Mouse (Mus musculus) forebrain, embryonic 16.5 days (tissue): ENCODE measurements around the gene Rab34. TPM values are rescaled to one million over a fixed set of nuclear protein-coding genes. Genes with fewer than 3 reads are reported as not detected.

Source experiments
- ATAC-seq: fragments of 200-750 bp; cut with Nextera tagmentation; 2 replicates; pipeline ENCODE4 v1.8.0; 2017; ENCODE audit warnings: mild to moderate bottlenecking, moderate library complexity
- H3K27ac ChIP-seq: fragments of 300-500 bp; sonication (generic); 2 replicates; pipeline ENCODE4 v1.5.1; 2014; ENCODE audit warnings: low read length, control low read depth
- H3K27me3 ChIP-seq: fragments of 300-500 bp; sonication (generic); replicated peaks from 2 replicates; pipeline ENCODE4 v1.6.1; 2014; ENCODE audit warnings: low read length; ENCODE audit not compliant: control insufficient read depth, insufficient read depth
- H3K36me3 ChIP-seq: fragments of 300-500 bp; sonication (generic); 2 replicates; pipeline ENCODE4 v1.6.1; 2014; ENCODE audit not compliant: control insufficient read depth, insufficient read depth
- H3K4me1 ChIP-seq: fragments of 300-500 bp; sonication (generic); replicated peaks from 2 replicates; pipeline ENCODE4 v1.6.1; 2014; ENCODE audit warnings: low read length; ENCODE audit not compliant: control insufficient read depth, insufficient read depth
- H3K4me2 ChIP-seq: fragments of 300-500 bp; sonication (generic); 2 replicates; pipeline ENCODE4 v1.6.1; 2014; ENCODE audit warnings: mild to moderate bottlenecking, low read length, control low read depth
- H3K4me3 ChIP-seq: fragments of 300-500 bp; sonication (generic); replicated peaks from 2 replicates; pipeline ENCODE4 v1.5.1; 2014; ENCODE audit warnings: mild to moderate bottlenecking, low read length, control low read depth
- H3K9ac ChIP-seq: fragments of 300-500 bp; sonication (generic); replicated peaks from 2 replicates; pipeline ENCODE4 v1.6.1; 2014; ENCODE audit warnings: low read depth, low read length, control low read depth
- H3K9me3 ChIP-seq: fragments of 300-500 bp; sonication (generic); 2 replicates; pipeline ENCODE4 v1.6.1; 2016; ENCODE audit warnings: low read length; ENCODE audit not compliant: control insufficient read depth
- WGBS: fragments of 180-500 bp; shearing (Covaris S2); extraction: QIAGEN DNeasy Blood & Tissue Kit; methylation state at CpG from one replicate; pipeline ENCODE4 v1.1.7; 2014; 5-methylcytosine and 5-hydroxymethylcytosine counted together
- polyA plus RNA-seq: library from polyadenylated mRNA; unstranded; fragments of >200 nt; fragmentation: Nextera tagmentation; extraction: Ambion mirVana; gene quantifications from 2 replicates; pipeline ENCODE4 v1.2.1, GENCODE M21; 2015

Rab34 gene
- 53.9 and 56.9 TPM in 2 replicates for polyA plus RNA-seq

DNA sequence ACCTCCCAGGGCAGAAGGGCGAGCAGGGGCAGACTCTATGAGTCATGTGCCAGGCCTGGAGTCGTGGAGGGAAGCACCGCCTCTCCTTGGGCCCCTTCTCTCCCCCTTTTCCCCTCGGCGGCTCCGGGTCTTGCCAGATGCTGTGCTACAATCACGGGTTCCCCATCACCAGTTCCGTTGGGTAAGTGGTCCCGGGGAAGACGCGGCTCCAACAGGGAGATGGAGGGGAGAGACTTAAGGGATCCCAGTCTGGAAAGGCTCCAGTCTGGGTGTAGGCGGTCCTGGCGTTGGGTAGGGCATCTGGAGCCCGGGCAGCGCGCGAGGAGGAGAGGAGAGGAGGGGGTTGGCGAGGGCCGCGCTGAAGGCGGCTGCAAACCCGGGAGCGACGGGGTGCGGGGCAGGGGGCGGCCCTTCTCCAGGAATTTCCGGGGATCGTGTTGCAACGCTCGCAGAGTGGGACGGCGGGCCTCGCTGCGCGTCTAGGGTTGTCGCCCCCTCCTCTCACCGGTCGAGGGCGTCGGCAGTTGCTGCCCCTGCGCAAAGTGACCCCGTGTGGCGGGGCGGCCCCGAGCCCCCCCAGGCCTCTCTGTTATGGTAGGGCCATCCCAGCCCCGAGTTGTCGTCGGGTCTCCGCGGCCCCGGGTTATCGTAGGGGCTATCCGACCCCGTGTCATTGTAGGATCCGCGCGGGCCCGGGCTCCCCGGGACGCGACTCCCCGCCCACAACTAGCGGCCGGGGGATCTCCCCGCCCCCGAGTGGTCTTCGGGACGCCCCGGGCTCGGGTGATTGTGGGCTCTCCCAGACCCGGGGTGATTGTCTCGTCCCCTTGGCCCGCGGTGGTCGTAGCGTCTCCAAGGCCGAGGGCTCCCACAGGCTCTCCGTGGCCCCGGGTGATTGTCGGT, at the start of gene Rab34:
Rab34 (plus strand) TSS at position 100 of the 903 bp plus-strand sequence.
- ATAC-seq: peak; percentile 84
- peaks cover 20% of the 10 kb centered on the region for H3K4me1 ChIP-seq
- H3K4me2 ChIP-seq: peak within 1 kb of the TSS; percentile 60
- under 1% methylated on average over 75 of the region's 80 CpGs for WGBS
- no peaks in the 10 kb centered on the region for H3K27me3 ChIP-seq
- H3K9me3 ChIP-seq: no peaks in the 10 kb centered on the region
- H3K36me3 ChIP-seq: peaks cover 14% of the 10 kb centered on the region; the same call in 1 of the 2 replicates
- H3K4me3 ChIP-seq: peak within 1 kb of the TSS; percentile 74
- peak within 1 kb of the TSS; percentile 94 for H3K27ac ChIP-seq
- H3K9ac ChIP-seq: peak within 1 kb of the TSS; percentile 92

DNA sequence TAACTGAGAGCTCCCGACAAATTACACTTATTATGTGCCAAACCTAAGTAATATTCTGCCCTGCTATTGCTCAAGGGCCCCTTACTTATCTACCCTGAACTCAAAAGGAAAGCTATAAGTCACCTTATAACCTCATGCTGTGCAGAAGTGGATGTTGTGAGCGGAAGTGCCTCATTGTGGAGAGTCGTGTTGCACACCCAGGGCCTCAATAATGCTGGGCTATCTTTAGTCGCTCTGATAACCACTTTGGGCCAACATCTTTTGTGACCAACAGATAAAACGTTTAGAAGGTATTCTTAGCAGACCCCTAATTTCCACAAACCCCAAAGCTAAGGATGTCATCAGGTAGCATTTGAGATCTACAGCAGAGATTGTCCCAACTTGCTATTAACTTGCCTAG, 47.6 kb upstream of the Rab34 start:
- Histone ChIP-seq H3K9me3 (no peaks in the 10 kb centered on the region), H3K27ac (no peak overlapping the region), H3K4me2 (no peak overlapping the region), H3K27me3 (no peaks in the 10 kb centered on the region), H3K9ac (no peak overlapping the region), H3K36me3 (no peaks in the 10 kb centered on the region; the same call in 1 of the 2 replicates), H3K4me3 (no peak overlapping the region), H3K4me1 (no peaks in the 10 kb centered on the region)
- WGBS: 88% methylated on average over 5 of the region's 5 CpGs
- no peak for ATAC-seq

DNA sequence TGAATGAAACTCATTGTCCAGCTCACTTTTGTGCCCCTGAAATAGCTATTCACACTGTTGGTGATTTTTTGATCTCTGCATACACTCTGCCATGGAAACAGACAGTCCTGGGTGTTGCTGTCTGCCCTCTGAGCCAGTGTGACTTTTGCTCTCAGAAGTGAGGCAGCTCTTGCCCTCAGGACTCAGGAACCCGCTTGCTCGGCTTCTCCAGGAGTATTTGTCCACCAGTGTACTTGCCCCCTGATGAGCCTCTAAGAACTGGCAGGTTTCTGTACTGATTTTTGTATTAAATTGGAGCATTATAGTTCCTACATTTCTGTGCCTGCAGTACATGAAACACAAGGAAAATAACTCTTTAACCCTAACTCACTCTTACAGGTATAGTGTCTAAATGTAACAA, 44.7 kb upstream of the Rab34 start:
- ATAC-seq: no peak
- H3K9ac ChIP-seq: no peak overlapping the region
- no peak overlapping the region for H3K27ac ChIP-seq
- no peaks in the 10 kb centered on the region for H3K4me1 ChIP-seq
- H3K4me3 ChIP-seq: no peak overlapping the region
- no peaks in the 10 kb centered on the region for H3K9me3 ChIP-seq
- WGBS: 82% methylated on average over 2 of the region's 2 CpGs
- H3K36me3 ChIP-seq: no peaks in the 10 kb centered on the region; the same call in 1 of the 2 replicates
- no peak overlapping the region for H3K4me2 ChIP-seq
- no peaks in the 10 kb centered on the region for H3K27me3 ChIP-seq

DNA sequence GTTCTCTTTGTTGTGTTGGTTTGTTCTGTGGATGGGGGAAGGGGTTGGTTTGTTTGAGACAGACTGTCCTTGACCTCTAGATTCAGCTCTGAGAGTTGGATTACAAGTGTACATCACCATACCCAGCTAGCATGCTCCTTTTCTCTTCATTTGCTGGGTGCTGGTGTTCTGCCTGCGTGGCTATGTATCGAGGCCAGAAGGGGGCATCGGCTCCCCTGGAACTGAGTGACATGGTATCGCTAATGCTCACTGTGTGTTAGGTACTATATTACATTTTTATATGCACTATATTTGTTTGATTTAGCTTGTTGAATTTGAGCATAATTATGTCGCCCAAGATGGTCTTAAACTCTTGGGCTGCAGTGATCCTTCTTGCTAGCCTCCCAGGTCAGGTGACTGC, 42.1 kb upstream of the Rab34 start:
- Histone ChIP-seq H3K36me3 (peaks cover 6% of the 10 kb centered on the region), H3K27ac (no peak overlapping the region), H3K4me1 (no peaks in the 10 kb centered on the region), H3K4me2 (no peak overlapping the region), H3K27me3 (no peaks in the 10 kb centered on the region), H3K4me3 (no peak overlapping the region), H3K9me3 (no peaks in the 10 kb centered on the region), H3K9ac (no peak overlapping the region)
- 80% methylated on average over 5 of the region's 5 CpGs for WGBS
- no peak for ATAC-seq

DNA sequence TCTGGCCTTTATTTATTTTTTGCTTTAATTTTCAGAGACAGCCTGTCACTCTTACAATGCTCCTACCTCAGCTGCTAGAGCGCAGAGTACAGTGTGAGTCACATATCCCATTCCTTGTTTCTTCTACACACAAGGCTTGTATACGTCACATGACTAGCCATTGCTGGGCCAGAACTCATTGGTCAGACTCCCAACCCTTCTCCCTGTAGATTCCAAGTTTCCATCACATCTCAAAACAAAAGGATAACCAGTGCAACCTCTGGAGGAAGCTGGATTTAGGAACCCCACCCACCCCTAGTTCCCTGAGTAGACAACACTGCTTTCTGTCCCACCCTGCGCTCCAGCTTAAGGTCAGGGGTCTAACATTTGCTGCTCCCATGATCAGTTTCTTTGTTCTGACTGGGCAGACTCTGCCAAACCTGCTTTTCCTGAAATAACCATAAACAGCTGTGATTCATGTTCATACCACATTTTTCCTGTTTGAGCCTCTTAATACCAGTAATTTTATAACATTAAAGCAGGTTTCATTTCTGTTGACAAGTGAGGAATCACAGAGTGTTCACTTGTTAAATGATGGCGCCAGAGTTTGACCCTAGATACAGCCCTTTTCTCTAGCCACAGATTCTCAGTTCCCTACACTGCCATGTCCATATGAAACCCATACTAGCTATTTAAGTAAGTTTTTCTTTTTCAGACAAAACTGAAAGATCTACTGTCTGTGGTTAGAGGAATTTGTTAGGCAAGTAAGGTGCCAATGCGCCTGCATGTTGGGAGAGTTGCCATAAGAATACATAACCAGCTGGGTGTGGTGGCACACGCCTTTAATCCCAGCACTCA, 41.3 kb upstream of the Rab34 start:
- no peaks in the 10 kb centered on the region for H3K9me3 ChIP-seq
- no peak overlapping the region for H3K27ac ChIP-seq
- H3K9ac ChIP-seq: no peak overlapping the region
- H3K36me3 ChIP-seq: peaks cover 7% of the 10 kb centered on the region
- 94% methylated on average over 6 of the region's 6 CpGs for WGBS
- no peak overlapping the region for H3K4me2 ChIP-seq
- ATAC-seq: no peak
- H3K4me3 ChIP-seq: no peak overlapping the region
- H3K4me1 ChIP-seq: peaks cover 2% of the 10 kb centered on the region; the same call in 1 of the 2 replicates
- no peaks in the 10 kb centered on the region for H3K27me3 ChIP-seq

DNA sequence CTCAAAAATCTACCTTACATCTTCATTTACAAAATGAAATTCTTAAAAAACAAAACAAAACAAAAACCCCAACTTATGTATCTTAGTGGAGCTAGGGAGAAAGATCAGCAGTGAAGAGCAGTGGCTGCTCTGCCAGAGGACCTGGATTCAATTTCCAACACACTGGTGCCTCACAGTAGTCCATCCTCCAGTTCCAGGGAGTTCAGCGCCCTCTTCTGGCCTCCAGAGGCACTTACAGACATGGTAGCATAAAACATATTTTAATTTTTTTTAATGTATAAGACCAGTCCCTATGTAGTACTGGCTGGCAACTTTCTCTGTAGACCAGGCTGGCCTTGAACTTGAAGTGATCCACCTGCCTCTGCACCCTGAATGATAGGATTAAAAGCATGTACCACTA, 37.1 kb upstream of the Rab34 start:
- peaks cover 13% of the 10 kb centered on the region for H3K36me3 ChIP-seq
- ATAC-seq: no peak

DNA sequence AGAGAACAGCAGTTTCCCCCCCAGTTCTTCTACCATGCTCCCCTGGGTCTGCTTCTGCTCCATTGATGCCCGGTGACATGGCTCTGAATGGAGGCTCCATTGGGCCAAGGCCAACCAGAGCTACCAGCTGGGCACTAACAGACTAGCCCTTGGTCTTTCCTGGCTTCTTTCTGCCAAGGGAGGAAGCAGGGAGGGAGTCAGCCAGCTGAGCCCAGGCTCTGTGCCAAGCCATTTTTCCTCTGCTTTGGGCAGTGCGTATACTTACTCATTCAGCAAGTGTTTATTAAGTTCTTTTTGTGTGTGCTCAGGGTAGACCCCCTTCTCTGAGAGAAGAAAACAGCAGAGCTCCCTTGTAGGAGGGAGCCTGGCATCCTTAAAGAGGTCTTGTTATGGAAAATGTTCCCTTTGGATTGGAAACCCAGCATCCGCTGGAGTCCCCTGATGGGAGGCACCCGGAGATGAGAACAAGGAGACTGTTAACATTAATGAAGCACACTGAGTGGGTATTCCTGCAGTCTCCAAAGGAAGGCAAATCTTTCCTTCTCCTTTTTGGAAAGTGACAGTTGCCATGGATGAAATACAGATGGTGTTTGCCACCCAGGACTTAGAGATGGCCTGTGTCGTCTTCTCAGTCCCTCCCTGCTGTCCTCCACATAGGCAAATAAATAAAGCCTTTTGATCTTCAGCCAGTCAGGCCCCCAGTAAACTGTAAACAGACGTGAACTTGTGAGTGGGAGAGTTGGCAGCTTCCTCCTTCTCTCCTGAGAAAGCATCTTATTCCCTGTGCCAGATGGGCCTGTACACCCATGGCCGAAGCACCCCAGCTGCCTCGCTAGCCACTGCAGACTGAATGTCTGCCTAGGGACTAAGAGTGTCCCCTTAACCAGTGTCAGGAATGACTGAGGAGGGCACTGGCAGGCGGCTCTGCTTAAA, 35.7 kb upstream of the Rab34 start:
- WGBS: 21% methylated on average over 9 of the region's 9 CpGs
- Histone ChIP-seq H3K4me1 (peaks cover 30% of the 10 kb centered on the region), H3K27me3 (no peaks in the 10 kb centered on the region), H3K36me3 (peaks cover 13% of the 10 kb centered on the region), H3K4me2 (no peak overlapping the region), H3K9ac (no peak overlapping the region), H3K4me3 (no peak overlapping the region), H3K27ac (peak overlapping the region; percentile 77), H3K9me3 (no peaks in the 10 kb centered on the region)
- peak; percentile 87 for ATAC-seq

More for the DNA sequence above, 37.1 kb upstream of the Rab34 start:
- peaks cover 30% of the 10 kb centered on the region for H3K4me1 ChIP-seq
- H3K9me3 ChIP-seq: no peaks in the 10 kb centered on the region
- no peak overlapping the region for H3K27ac ChIP-seq
- 17% methylated on average over 1 of the region's 1 CpGs for WGBS
- no peak overlapping the region for H3K4me3 ChIP-seq
- H3K27me3 ChIP-seq: no peaks in the 10 kb centered on the region
- H3K4me2 ChIP-seq: no peak overlapping the region
- H3K9ac ChIP-seq: no peak overlapping the region

DNA sequence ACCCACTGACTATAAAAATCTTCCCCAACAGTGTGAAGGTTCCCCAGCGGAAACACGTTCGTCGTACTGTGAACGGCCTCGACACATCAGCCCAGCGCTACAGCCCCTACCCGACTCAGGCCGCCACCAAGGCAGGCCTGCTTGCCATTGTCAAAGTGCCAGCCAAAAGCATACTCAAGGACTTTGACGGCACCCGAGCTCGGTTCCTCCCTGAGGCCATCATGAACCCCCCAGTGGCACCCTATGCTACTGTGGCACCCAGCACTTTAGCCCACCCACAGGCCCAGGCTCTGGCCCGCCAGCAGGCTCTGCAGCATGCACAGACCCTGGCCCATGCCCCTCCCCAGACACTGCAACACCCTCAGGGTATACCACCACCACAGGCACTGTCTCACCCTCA, 34.5 kb upstream of the Rab34 start:
- no peak overlapping the region; the same call in 1 of the 2 replicates for H3K9ac ChIP-seq
- H3K27ac ChIP-seq: peak overlapping the region; percentile 27; the same call in 1 of the 2 replicates
- H3K4me3 ChIP-seq: no peak overlapping the region
- no peak overlapping the region for H3K4me2 ChIP-seq
- H3K36me3 ChIP-seq: peaks cover 22% of the 10 kb centered on the region
- H3K4me1 ChIP-seq: peaks cover 32% of the 10 kb centered on the region
- no peaks in the 10 kb centered on the region for H3K9me3 ChIP-seq
- 73% methylated on average over 13 of the region's 13 CpGs for WGBS
- no peaks in the 10 kb centered on the region for H3K27me3 ChIP-seq
- no peak for ATAC-seq
